Mouse (Mus musculus): ENCODE measurements around the gene Gm17657. TPM values are rescaled to one million over a fixed set of nuclear protein-coding genes. Genes with fewer than 3 reads are reported as not detected.

The Gm17657 gene
- polyA plus RNA-seq, 1 experiment from 2014 or later: not detected

GRCm38 (mm10) chr17:29496211-29497070, 53.0 kb downstream of the Gm17657 start:
- peaks cover 31% of the 10 kb centered on the region for H3K36me3 ChIP-seq
- 85% methylated on average over 6 of the region's 6 CpGs for WGBS
- DNase-seq (ENCODE audit: low spot score): no peak
- H3K4me1 ChIP-seq (replicated peaks): peaks cover 31% of the 10 kb centered on the region
- no peaks in the 10 kb centered on the region for H3K9me3 ChIP-seq
- H3K27ac ChIP-seq: no peak overlapping the region
- H3K27me3 ChIP-seq (ENCODE audit: insufficient read depth, poor library complexity, severe bottlenecking): no peaks in the 10 kb centered on the region
- no peak overlapping the region for H3K4me3 ChIP-seq

DNA sequence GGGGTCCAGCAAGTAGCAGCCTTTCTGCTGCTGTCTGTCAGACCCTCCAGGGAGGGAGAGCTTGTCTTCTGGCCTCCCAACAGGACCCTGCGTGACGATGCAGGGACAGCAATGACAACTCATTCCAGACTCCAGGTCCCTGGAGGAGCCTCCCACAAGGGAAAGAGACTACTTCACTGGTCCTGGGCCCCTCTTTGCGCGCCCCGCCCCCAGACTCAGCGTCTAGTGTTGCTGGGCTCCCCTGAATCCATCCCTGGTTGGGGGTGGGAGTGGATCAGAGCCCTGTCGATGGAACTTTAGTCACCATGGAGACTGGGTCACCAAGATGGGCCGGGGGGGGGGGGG, 54.7 kb downstream of the Gm17657 start:
- Histone ChIP-seq H3K4me1 (replicated peaks) (peaks cover 43% of the 10 kb centered on the region), H3K36me3 (peaks cover 31% of the 10 kb centered on the region), H3K27me3 (ENCODE audit: insufficient read depth, poor library complexity, severe bottlenecking) (no peaks in the 10 kb centered on the region), H3K4me3 (peak overlapping the region; percentile 94; the same call in 1 of the 2 replicates), H3K9me3 (no peaks in the 10 kb centered on the region), H3K27ac (peak overlapping the region; percentile 66)
- DNase-seq (ENCODE audit: low spot score): no peak
- 47% methylated on average over 8 of the region's 8 CpGs for WGBS

DNA sequence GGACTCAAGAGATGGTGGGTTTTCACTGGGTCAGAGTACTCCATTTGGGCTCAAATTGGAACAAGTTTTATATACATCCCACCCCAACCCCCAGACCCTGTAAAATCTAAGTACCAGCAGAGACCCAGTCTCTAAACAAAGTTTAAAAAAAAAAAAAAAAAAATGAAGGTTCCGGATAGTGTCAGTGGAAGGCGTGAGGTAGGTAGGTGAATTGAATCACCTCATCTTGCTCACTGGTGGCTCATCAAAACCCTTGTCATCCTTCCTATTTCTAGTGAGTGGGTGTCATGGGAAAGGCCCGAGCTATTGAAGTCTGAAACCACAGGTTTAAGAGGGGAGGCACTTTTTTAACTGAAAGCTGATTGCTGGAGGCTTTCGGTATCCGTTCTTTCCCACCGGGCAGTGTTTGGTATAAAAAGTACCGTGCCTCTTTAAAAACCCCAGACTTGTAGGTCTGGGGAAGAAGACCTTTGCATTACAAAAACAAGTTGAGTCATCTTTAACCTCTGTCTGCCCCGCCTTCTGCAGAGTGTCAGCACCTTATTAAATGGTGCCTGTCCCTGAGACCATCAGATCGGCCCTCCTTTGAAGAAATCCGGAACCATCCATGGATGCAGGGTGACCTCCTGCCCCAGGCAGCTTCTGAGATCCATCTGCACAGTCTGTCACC, 55.2 kb downstream of the Gm17657 start:
- H3K4me1 ChIP-seq (replicated peaks): peaks cover 48% of the 10 kb centered on the region

GRCm38 (mm10) chr17:29493461-29493980, 55.9 kb downstream of the Gm17657 start:
- Histone ChIP-seq H3K4me3 (peak overlapping the region; percentile 94), H3K4me1 (replicated peaks) (peaks cover 55% of the 10 kb centered on the region)
- 77% methylated on average over 11 of the region's 11 CpGs for WGBS

More for the DNA sequence above, 55.2 kb downstream of the Gm17657 start:
- Histone ChIP-seq H3K9me3 (no peaks in the 10 kb centered on the region), H3K27ac (peak overlapping the region; percentile 66), H3K4me3 (peak overlapping the region; percentile 94), H3K36me3 (peaks cover 31% of the 10 kb centered on the region), H3K27me3 (ENCODE audit: insufficient read depth, poor library complexity, severe bottlenecking) (no peaks in the 10 kb centered on the region)
- WGBS: 56% methylated on average over 10 of the region's 10 CpGs
- DNase-seq (ENCODE audit: low spot score): no peak

GRCm38 (mm10) chr17:29492269-29493191, 56.9 kb downstream of the Gm17657 start:
- Histone ChIP-seq H3K27me3 (ENCODE audit: insufficient read depth, poor library complexity, severe bottlenecking) (no peaks in the 10 kb centered on the region), H3K4me3 (peak overlapping the region; percentile 94), H3K9me3 (no peaks in the 10 kb centered on the region), H3K27ac (peak overlapping the region; percentile 98), H3K4me1 (replicated peaks) (peaks cover 51% of the 10 kb centered on the region), H3K36me3 (peaks cover 31% of the 10 kb centered on the region)
- 3% methylated on average over 22 of the region's 22 CpGs for WGBS
- peak; percentile 73 for DNase-seq (ENCODE audit: low spot score)

More at GRCm38 (mm10) chr17:29493461-29493980, 55.9 kb downstream of the Gm17657 start:
- DNase-seq (ENCODE audit: low spot score): no peak
- H3K27ac ChIP-seq: peak overlapping the region; percentile 13; the same call in 1 of the 2 replicates
- H3K27me3 ChIP-seq (ENCODE audit: insufficient read depth, poor library complexity, severe bottlenecking): no peaks in the 10 kb centered on the region
- no peaks in the 10 kb centered on the region for H3K9me3 ChIP-seq
- H3K36me3 ChIP-seq: peaks cover 31% of the 10 kb centered on the region

DNA sequence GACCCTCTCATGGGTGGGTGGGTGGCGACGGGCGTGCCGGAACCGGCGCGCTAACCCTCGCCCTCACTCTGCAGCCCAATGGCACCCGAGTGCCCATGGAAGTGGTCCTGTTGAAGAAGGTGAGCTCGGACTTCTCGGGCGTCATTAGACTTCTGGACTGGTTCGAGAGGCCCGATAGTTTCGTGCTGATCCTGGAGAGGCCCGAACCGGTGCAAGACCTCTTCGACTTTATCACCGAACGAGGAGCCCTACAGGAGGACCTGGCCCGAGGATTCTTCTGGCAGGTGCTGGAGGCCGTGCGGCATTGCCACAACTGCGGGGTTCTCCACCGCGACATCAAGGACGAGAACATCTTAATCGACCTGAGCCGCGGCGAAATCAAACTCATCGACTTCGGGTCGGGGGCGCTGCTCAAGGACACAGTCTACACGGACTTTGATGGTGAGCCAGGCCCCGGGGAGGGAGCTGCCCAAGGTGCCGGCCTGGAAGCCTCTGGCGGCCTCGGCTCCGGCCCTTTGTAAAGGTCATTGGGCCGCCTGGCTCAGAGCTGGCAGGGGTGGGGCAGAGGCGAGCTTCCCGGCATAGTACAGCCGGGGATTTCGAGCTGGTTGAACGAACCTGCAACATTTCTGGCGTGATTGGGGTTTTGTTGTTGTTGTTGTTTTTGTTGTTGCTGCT, 57.7 kb downstream of the Gm17657 start:
- WGBS: under 1% methylated on average over 48 of the region's 48 CpGs
- Histone ChIP-seq H3K27me3 (ENCODE audit: insufficient read depth, poor library complexity, severe bottlenecking) (no peaks in the 10 kb centered on the region), H3K36me3 (peaks cover 30% of the 10 kb centered on the region), H3K9me3 (no peaks in the 10 kb centered on the region), H3K4me3 (peak overlapping the region; percentile 94), H3K27ac (peak overlapping the region; percentile 98), H3K4me1 (replicated peaks) (peaks cover 51% of the 10 kb centered on the region)
- peak; percentile 72 for DNase-seq (ENCODE audit: low spot score)

DNA sequence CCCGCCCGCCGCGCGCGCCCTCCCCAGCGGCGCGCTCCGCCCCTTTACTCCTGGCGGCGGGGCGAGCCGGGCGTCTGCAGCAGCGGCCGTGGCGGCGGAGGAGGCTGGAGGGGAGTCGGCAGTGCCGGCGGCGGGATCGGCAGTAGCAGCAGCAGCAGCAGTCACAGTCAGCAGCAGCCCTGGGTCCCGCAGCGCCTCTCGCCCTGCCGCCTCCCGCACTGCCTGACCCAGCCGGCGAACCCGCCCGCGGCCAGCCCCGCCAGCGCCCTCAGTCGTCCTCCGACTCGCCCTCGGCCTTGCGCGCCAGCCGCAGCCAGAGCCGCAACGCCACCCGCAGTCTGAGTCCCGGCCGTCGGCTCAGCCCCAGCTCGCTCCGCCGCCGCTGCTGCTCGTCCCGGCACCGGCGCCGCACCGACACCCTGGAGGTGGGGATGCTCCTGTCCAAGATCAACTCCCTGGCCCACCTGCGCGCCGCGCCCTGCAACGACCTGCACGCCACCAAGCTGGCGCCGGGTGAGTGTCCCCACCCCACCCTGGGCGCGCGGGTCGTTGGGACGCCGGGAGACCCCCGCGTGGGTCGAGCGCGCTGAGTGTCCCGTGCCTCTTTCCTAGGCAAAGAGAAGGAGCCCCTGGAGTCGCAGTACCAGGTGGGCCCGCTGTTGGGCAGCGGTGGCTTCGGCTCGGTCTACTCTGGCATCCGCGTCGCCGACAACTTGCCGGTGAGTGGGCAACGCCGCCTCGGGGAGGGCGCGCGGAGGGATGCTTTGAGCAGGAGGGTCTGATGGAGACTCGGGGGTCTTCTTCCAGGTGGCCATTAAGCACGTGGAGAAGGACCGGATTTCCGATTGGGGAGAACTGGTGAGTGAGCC, 58.5 kb downstream of the Gm17657 start, which contains the start of gene Pim1:
Gene Pim1, plus strand, starts transcription at position 41 of the 869 bp plus-strand sequence.
- peak within 1 kb of the TSS; percentile 98 for H3K27ac ChIP-seq
- DNase-seq (ENCODE audit: low spot score): no peak
- no peaks in the 10 kb centered on the region for H3K27me3 ChIP-seq (ENCODE audit: insufficient read depth, poor library complexity, severe bottlenecking)
- peaks cover 51% of the 10 kb centered on the region for H3K4me1 ChIP-seq (replicated peaks)
- H3K4me3 ChIP-seq: peak within 1 kb of the TSS; percentile 94
- H3K36me3 ChIP-seq: peaks cover 22% of the 10 kb centered on the region
- no peaks in the 10 kb centered on the region for H3K9me3 ChIP-seq
- WGBS: under 1% methylated on average over 99 of the region's 99 CpGs

GRCm38 (mm10) chr17:29489971-29490712, 59.3 kb downstream of the Gm17657 start:
- Histone ChIP-seq H3K27ac (peak overlapping the region; percentile 98), H3K4me1 (replicated peaks) (peaks cover 51% of the 10 kb centered on the region), H3K4me3 (peak overlapping the region; percentile 94), H3K36me3 (peaks cover 18% of the 10 kb centered on the region), H3K27me3 (ENCODE audit: insufficient read depth, poor library complexity, severe bottlenecking) (no peaks in the 10 kb centered on the region), H3K9me3 (no peaks in the 10 kb centered on the region)
- under 1% methylated on average over 68 of the region's 68 CpGs for WGBS
- peak; percentile 100 for DNase-seq (ENCODE audit: low spot score)

DNA sequence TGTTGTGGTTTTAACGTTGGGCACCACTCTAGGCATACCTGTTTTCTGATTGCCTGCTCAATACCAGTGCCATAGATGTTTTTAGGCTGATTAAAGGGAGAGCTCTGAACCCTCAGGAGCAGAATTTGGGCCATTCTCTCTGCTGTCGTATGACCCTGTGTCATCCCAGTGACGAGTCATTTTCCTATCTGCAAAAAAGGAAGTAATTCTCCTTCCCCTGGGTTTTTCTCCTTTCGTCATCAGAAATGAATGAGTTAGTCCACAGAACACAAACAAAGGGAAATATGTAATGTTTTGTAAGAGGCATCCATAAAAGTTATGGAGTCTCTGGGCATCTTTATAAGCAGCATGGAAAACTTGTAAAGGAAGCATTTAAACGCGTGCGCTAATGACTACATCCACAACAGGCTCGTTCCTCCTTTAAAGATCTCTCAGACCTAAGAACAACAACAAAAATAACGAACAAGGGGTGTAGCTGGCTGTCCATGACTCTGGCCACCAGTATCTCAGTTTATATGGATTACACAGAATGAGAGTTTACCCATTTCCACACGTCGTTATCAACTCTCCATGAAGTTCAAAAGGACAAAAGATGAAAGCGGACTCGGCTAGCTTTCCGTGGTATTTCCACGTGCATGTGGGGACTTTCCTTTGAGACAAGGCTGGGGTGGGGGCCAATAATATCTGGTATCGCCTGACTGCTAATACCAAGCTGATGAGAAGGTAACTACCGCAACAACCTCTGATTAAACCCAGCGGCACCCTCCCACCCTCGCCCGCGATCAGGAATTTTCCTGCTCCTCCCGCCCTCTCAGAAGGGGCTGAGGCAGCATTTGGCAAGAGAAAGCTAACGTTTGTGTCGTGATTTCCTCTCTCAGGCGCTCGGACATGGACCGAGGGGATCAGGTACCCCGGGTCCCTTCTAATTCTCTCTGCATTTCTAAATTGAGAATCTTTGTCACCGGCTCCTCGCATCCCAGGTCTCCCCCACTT, 60.2 kb downstream of the Gm17657 start:
- Histone ChIP-seq H3K27me3 (ENCODE audit: insufficient read depth, poor library complexity, severe bottlenecking) (no peaks in the 10 kb centered on the region), H3K4me1 (replicated peaks) (peaks cover 43% of the 10 kb centered on the region), H3K4me3 (peak overlapping the region; percentile 94), H3K36me3 (peaks cover 10% of the 10 kb centered on the region), H3K9me3 (no peaks in the 10 kb centered on the region), H3K27ac (peak overlapping the region; percentile 98)
- WGBS: 7% methylated on average over 30 of the region's 30 CpGs
- DNase-seq (ENCODE audit: low spot score): no peak

Measured in hindbrain, embryonic 10.5 days (tissue).